Mouse (Mus musculus) intestine, embryonic 14.5 days (tissue): ENCODE data around the gene Olfr470. TPM values are rescaled to one million over a fixed set of nuclear protein-coding genes. Genes with fewer than 3 reads are reported as not detected.
"Not testable (repeated sequence)": the region's sequence is repeated elsewhere in the genome, so short reads cannot be mapped to it uniquely, and the experiment has no call there.

Experiments
- ATAC-seq: fragments of 200-750 bp; cut with Nextera tagmentation; replicated peaks from 2 replicates; pipeline ENCODE4 v1.8.0; 2017; ENCODE audit warnings: low read depth, moderate number of reproducible peaks, moderate TSS enrichment, moderate library complexity; ENCODE audit not compliant: low FRiP score, low TSS enrichment
- DNase-seq: peaks from one replicate; pipeline ENCODE4 v3.0.0-alpha.2; 2018; ENCODE audit warnings: low spot score
- H3K27ac ChIP-seq: fragments of 300-500 bp; sonication (generic); 2 replicates; pipeline ENCODE4 v1.5.1; 2014; ENCODE audit warnings: low read depth, mild to moderate bottlenecking, control low read depth
- H3K27me3 ChIP-seq: fragments of 300-500 bp; sonication (generic); replicated peaks from 2 replicates; pipeline ENCODE4 v1.6.1; 2014; ENCODE audit warnings: low read length, control low read depth; ENCODE audit not compliant: control insufficient read depth, insufficient read depth
- H3K36me3 ChIP-seq: fragments of 300-500 bp; sonication (generic); 2 replicates; pipeline ENCODE4 v1.6.1; 2014; ENCODE audit warnings: low read length, control low read depth; ENCODE audit not compliant: control insufficient read depth, insufficient read depth
- H3K4me1 ChIP-seq: fragments of 300-500 bp; sonication (generic); replicated peaks from 2 replicates; pipeline ENCODE4 v1.6.1; 2014; ENCODE audit warnings: low read length, control low read depth, mixed read lengths; ENCODE audit not compliant: control insufficient read depth, insufficient read depth
- H3K4me2 ChIP-seq: fragments of 300-500 bp; sonication (generic); 2 replicates; pipeline ENCODE4 v1.6.1; 2014; ENCODE audit warnings: low read length
- H3K4me3 ChIP-seq: fragments of 300-500 bp; sonication (generic); 2 replicates; pipeline ENCODE4 v1.5.1; 2014; ENCODE audit warnings: low read depth, low read length, control low read depth, mixed read lengths
- H3K9ac ChIP-seq: fragments of 300-500 bp; sonication (generic); 2 replicates; pipeline ENCODE4 v1.6.1; 2014; ENCODE audit warnings: mild to moderate bottlenecking, low read length
- H3K9me3 ChIP-seq: fragments of 300-500 bp; sonication (generic); 2 replicates; pipeline ENCODE4 v1.6.1; 2016; ENCODE audit warnings: low read length, control low read depth; ENCODE audit not compliant: control insufficient read depth
- WGBS: fragments of 180-500 bp; shearing (Covaris S2); extraction: QIAGEN DNeasy Blood & Tissue Kit; methylation state at CpG from one replicate; pipeline ENCODE4 v1.1.7; 2014; 5-methylcytosine and 5-hydroxymethylcytosine counted together
- polyA plus RNA-seq: library from polyadenylated mRNA; unstranded; fragments of >200 nt; fragmentation: Nextera tagmentation; extraction: Ambion mirVana; gene quantifications from 2 replicates; pipeline ENCODE4 v1.2.1, GENCODE M21; 2014

Olfr470 gene
- polyA plus RNA-seq, result not detected in 2 replicates

DNA sequence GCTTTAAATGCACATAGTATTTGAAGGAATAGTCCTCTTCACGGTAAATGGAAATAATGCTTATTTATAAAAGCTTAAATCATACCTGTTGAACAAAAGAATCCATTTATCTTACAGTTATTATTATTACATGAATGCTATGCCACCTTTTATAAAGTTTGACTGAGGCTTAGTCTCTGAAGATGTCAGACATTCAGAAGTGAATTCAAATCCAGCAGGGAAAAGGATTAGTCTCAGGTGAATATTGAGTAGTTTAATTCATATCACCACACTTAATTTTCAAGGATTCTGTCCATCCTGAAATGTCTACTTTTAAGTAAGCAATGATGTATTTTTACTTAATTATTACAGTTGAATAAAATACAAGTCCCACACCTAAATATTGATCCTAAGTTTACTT is at the start of gene Olfr470:
Gene Olfr470, minus strand, starts transcription at position 101 of the 400 bp plus-strand sequence.
- not testable (repeated sequence) for H3K4me2 ChIP-seq, H3K36me3 ChIP-seq, H3K9me3 ChIP-seq, H3K27ac ChIP-seq, H3K4me1 ChIP-seq, H3K9ac ChIP-seq, ATAC-seq, DNase-seq, H3K4me3 ChIP-seq, H3K27me3 ChIP-seq
- WGBS, result 90% methylated on average over 1 of the region's 1 CpGs

DNA sequence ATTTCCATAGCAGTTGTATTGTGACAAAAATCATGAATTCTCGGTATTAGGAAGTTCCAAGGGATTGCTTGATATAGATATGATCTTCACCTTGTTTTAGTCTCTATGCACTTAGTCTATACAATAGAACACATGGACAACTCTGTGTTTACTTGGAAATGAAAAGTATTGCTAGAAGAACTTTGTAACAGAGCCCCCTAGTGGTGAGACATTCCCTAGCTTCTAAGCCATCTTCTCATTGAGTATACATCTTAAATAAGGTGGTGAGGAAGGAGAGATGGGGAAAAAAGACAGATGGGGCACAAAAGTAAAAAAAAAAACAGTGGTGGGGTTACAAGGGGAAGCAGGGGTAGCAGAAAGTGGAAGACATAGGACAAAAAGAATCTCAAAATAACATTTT is 5.6 kb downstream of the Olfr470 start:
- no peak overlapping the region for H3K4me3 ChIP-seq
- H3K4me1 ChIP-seq, result no peaks in the 10 kb centered on the region
- H3K9me3 ChIP-seq, result no peaks in the 10 kb centered on the region
- no peak overlapping the region for H3K4me2 ChIP-seq
- H3K27me3 ChIP-seq, result no peaks in the 10 kb centered on the region
- ATAC-seq, result no peak
- no peak for DNase-seq
- H3K36me3 ChIP-seq, result no peaks in the 10 kb centered on the region
- WGBS, result 79% methylated on average over 1 of the region's 1 CpGs
- no peak overlapping the region for H3K9ac ChIP-seq
- no peak overlapping the region for H3K27ac ChIP-seq

DNA sequence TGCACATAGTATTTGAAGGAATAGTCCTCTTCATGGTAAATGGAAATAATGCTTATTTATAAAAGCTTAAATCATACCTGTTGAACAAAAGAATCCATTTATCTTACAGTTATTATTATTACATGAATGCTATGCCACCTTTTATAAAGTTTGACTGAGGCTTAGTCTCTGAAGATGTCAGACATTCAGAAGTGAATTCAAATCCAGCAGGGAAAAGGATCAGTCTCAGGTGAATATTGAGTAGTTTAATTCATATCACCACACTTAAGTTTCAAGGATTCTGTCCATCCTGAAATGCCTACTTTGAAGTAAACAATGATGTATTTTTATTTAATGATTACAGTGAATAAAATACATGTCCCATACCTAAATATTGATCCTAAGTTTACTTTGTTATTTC is 21.8 kb downstream of the Olfr470 start, which contains the start of gene Olfr469:
Gene Olfr469, minus strand, starts transcription at position 101 of the 400 bp plus-strand sequence.
- not testable (repeated sequence) for H3K9me3 ChIP-seq, DNase-seq, H3K27ac ChIP-seq, H3K4me1 ChIP-seq, H3K27me3 ChIP-seq, H3K4me3 ChIP-seq, H3K36me3 ChIP-seq, H3K4me2 ChIP-seq, ATAC-seq, H3K9ac ChIP-seq

DNA sequence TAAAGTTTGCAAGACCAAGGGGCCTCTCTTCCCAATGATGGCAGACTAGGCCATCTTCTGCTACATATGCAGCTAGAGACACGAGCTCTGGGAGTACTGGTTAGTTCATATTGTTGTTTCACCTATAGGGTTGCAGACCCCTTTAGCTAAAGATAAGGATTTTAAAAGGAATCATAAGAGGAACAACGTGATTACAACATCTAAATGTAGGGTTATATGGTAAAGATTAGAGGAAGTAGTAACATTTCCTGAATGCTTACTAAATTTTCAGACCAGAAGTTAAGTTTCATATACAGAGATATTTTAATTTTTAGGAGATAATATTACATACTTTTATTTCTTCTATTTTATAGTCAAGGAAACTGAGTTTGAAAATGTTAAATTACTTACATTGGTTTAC is 23.4 kb downstream of the Olfr470 start:
- not testable (repeated sequence) for H3K4me3 ChIP-seq, H3K4me1 ChIP-seq, H3K4me2 ChIP-seq, ATAC-seq, H3K36me3 ChIP-seq, H3K9ac ChIP-seq, H3K27me3 ChIP-seq, H3K9me3 ChIP-seq, DNase-seq, H3K27ac ChIP-seq
- 59% methylated on average over 2 of the region's 2 CpGs for WGBS

DNA sequence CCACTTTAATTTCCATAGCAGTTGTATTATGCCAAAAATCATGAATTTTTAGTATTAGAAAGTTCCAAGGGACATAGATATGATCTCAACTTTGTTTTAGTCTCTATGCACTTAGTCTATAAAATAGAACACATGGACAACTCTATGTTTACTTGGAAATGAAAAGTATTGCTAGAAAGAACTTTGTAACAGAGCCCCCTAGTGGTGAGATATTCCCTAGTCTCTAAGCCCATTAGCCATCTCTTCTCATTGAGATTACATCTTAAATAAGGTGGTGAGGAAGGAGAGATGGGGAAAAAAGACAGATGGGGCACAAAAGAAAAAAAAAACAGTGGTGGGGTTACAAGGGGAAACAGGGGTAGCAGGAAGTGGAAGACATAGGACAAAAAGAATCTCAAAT is 27.8 kb downstream of the Olfr470 start:
- Histone ChIP-seq H3K9ac (no peak overlapping the region), H3K4me2 (no peak overlapping the region), H3K27ac (no peak overlapping the region), H3K4me3 (no peak overlapping the region), H3K36me3 (no peaks in the 10 kb centered on the region), H3K27me3 (no peaks in the 10 kb centered on the region), H3K9me3 (no peaks in the 10 kb centered on the region), H3K4me1 (no peaks in the 10 kb centered on the region)
- DNase-seq, result no peak
- no peak for ATAC-seq

DNA sequence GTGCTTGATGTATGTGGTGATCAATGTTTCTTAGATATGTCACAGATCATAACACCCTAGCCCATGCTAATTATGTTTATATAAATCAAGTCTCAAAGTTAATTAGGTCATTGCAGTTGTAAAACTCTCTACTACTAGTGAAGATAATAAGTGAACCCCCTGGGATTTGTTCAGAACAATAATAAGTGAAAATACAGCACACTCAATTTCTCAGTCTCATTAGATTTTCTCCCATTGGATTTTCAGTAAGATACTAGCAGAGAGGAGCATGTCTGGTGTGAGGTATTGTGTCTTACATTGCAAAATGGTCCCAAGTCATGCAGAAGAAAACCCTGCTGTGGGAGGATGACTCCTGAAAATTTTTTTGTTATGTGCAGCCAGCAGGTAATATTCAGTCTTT is 35.3 kb downstream of the Olfr470 start, which contains the start of gene Olfr467:
Gene Olfr467, plus strand, starts transcription at position 301 of the 400 bp plus-strand sequence.
- no peak within 1 kb of the TSS for H3K4me2 ChIP-seq
- H3K27ac ChIP-seq, result no peak within 1 kb of the TSS
- H3K9ac ChIP-seq, result no peak within 1 kb of the TSS
- H3K36me3 ChIP-seq, result no peaks in the 10 kb centered on the region
- no peaks in the 10 kb centered on the region for H3K27me3 ChIP-seq
- H3K4me1 ChIP-seq, result no peaks in the 10 kb centered on the region
- no peak for ATAC-seq
- H3K4me3 ChIP-seq, result no peak within 1 kb of the TSS
- no peaks in the 10 kb centered on the region for H3K9me3 ChIP-seq
- DNase-seq, result no peak

DNA sequence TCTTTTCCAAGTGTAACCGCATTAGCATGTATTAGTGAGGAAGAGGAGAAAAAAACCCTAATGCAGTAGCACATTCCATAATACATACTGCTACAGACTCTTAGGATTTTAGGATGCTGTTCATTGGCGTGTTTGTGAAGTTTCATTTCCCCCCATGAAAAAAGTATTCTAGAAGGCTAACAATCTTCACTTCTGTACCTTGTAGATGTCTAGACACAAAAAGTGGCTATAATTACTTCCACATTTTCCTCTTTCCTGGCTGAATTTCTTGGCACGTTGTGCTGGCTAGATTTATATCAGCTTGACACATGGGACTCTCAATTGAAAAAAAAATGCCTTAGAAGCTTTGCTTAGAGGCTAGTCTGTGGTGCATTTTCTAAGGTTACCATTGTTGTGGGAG is 45.2 kb downstream of the Olfr470 start:
- no peak overlapping the region for H3K27ac ChIP-seq
- H3K9ac ChIP-seq, result no peak overlapping the region
- no peak for DNase-seq
- no peak overlapping the region for H3K4me2 ChIP-seq
- 72% methylated on average over 3 of the region's 3 CpGs for WGBS
- H3K4me3 ChIP-seq, result no peak overlapping the region
- H3K36me3 ChIP-seq, result no peaks in the 10 kb centered on the region
- H3K27me3 ChIP-seq, result no peaks in the 10 kb centered on the region
- no peaks in the 10 kb centered on the region for H3K4me1 ChIP-seq
- no peak for ATAC-seq
- H3K9me3 ChIP-seq, result no peaks in the 10 kb centered on the region

DNA sequence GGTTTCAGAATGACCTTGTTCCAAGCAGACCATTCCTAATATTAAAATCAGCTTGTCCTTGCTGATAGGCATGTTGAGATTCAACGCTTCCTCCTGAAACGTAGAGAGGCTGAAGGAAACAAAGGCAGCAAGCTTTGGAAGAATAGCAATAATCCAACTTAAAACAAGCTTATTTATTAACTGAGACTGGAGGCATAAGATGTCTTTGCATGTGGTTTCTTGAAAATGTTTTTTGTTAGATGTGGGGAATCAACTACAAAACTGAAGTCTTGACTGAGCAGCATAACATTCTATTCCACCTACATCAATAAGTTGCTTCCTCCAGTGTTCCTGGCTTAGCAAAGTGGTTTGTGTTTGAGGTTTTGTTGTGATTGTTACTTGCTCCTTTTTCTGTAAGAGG is 46.2 kb downstream of the Olfr470 start, which contains the start of gene Ovch2:
Gene Ovch2, minus strand, starts transcription at position 101 of the 400 bp plus-strand sequence.
- DNase-seq (no peak), ATAC-seq (no peak)
- no peak within 1 kb of the TSS for H3K4me2 ChIP-seq
- H3K27ac ChIP-seq, result no peak within 1 kb of the TSS
- H3K9me3 ChIP-seq, result no peaks in the 10 kb centered on the region
- no peak within 1 kb of the TSS for H3K9ac ChIP-seq
- WGBS, result 91% methylated on average over 2 of the region's 2 CpGs
- H3K4me3 ChIP-seq, result no peak within 1 kb of the TSS
- no peaks in the 10 kb centered on the region for H3K4me1 ChIP-seq
- H3K27me3 ChIP-seq, result no peaks in the 10 kb centered on the region
- H3K36me3 ChIP-seq, result no peaks in the 10 kb centered on the region

GRCm38 (mm10) chr7:107796500-107796899 is 50.8 kb downstream of the Olfr470 start:
- Histone ChIP-seq H3K4me3 (no peak overlapping the region), H3K27me3 (no peaks in the 10 kb centered on the region), H3K4me2 (no peak overlapping the region), H3K9me3 (no peaks in the 10 kb centered on the region), H3K27ac (no peak overlapping the region), H3K4me1 (no peaks in the 10 kb centered on the region), H3K9ac (no peak overlapping the region), H3K36me3 (no peaks in the 10 kb centered on the region)
- no peak for ATAC-seq
- no peak for DNase-seq
- 92% methylated on average over 2 of the region's 2 CpGs for WGBS
